In genomic region chr15:100754805-100755497, GRCm38 (mm10) we compare ENCODE assay signal across 7 mouse cellular contexts. TPM values are rescaled to one million over a fixed set of nuclear protein-coding genes. Genes with fewer than 3 reads are reported as not detected.
DNase-seq lines count a peak whose midpoint lies in the region; ATAC-seq and TF ChIP-seq lines count a peak whose summit lies in the region.

No protein-coding gene starts in this region.

- no peak overlapping the region for H3K27ac ChIP-seq in embryonic facial prominence, embryonic 13.5 days
- peak overlapping the region; percentile 54; the same call in 1 of the 2 replicates for H3K27ac ChIP-seq in lung, embryonic 15.5 days
- peak overlapping the region; percentile 64 for H3K27ac ChIP-seq in spleen, adult 2 months (ENCODE audit: insufficient read depth, low read length)

- H3K27me3 ChIP-seq in embryonic facial prominence, embryonic 13.5 days = no peaks in the 10 kb centered on the region; the same call in 1 of the 2 replicates
- H3K27me3 ChIP-seq in lung, embryonic 15.5 days = peaks cover 38% of the 10 kb centered on the region
- H3K27me3 ChIP-seq in spleen, adult 2 months (ENCODE audit: control insufficient read depth, insufficient read depth, low read length) = no peaks in the 10 kb centered on the region

- H3K9ac ChIP-seq in embryonic facial prominence, embryonic 13.5 days = no peak overlapping the region; the same call in 1 of the 2 replicates
- no peak overlapping the region for H3K9ac ChIP-seq in lung, embryonic 15.5 days

- peak; percentile 72 for DNase-seq in A20 (ENCODE audit: low read depth, low spot score)
- DNase-seq in induced T-regulatory cell, adult 2 months (ENCODE audit: low read depth) = peak; percentile 93
- peak; percentile 72 to 79 for DNase-seq in spleen, adult 2 months (ENCODE audit: low read depth in 1 of 2, low spot score in 2 of 2)
- no peak for DNase-seq in c-Kit-positive CD71-positive TER-119-positive erythroid progenitor cells, embryonic 14.5 days (ENCODE audit: low spot score)

- peak; percentile 70 for ATAC-seq in CD4-positive, CD25-positive, alpha-beta regulatory T cell, adult 4 months
- ATAC-seq in embryonic facial prominence, embryonic 13.5 days (ENCODE audit: insufficient number of reproducible peaks, insufficient read depth, low FRiP score, low TSS enrichment, low read depth) = no peak
- no peak for ATAC-seq in lung, embryonic 15.5 days (ENCODE audit: borderline replicate concordance, extremely low read depth, low FRiP score, low TSS enrichment)

- no peaks in the 10 kb centered on the region for H3K36me3 ChIP-seq in embryonic facial prominence, embryonic 13.5 days
- no peaks in the 10 kb centered on the region for H3K36me3 ChIP-seq in lung, embryonic 15.5 days
- no peaks in the 10 kb centered on the region for H3K36me3 ChIP-seq in spleen, adult 2 months (ENCODE audit: control insufficient read depth, insufficient read depth, low read length)

- TF ChIP-seq POLR2A in spleen, adult 2 months (IDR thresholded peaks at IDR 0.05; ENCODE audit: low read depth, low read length) = no peak

- TF ChIP-seq CTCF in spleen, adult 2 months (IDR thresholded peaks at IDR 0.05; ENCODE audit: extremely low read depth, insufficient read depth, insufficient read length, insufficient replicate concordance) = peak; percentile 82; the same call in 1 of the 2 replicates

- no peak overlapping the region for H3K4me3 ChIP-seq in embryonic facial prominence, embryonic 13.5 days
- no peak overlapping the region for H3K4me3 ChIP-seq in lung, embryonic 15.5 days
- H3K4me3 ChIP-seq in spleen, adult 2 months (ENCODE audit: extremely low read depth, insufficient read depth, insufficient read length) = no peak overlapping the region

- peak overlapping the region; percentile 14; the same call in 1 of the 2 replicates for H3K4me2 ChIP-seq in embryonic facial prominence, embryonic 13.5 days
- peak overlapping the region; percentile 32 for H3K4me2 ChIP-seq in lung, embryonic 15.5 days

- H3K9me3 ChIP-seq in embryonic facial prominence, embryonic 13.5 days = no peaks in the 10 kb centered on the region
- H3K9me3 ChIP-seq in lung, embryonic 15.5 days = no peaks in the 10 kb centered on the region

- H3K4me1 ChIP-seq in embryonic facial prominence, embryonic 13.5 days = peaks cover 15% of the 10 kb centered on the region
- H3K4me1 ChIP-seq in lung, embryonic 15.5 days = peaks cover 4% of the 10 kb centered on the region; the same call in 1 of the 2 replicates
- H3K4me1 ChIP-seq in spleen, adult 2 months (ENCODE audit: control insufficient read depth, insufficient read depth, insufficient read length) = peaks cover 7% of the 10 kb centered on the region; the same call in 1 of the 2 replicates

- WGBS in embryonic facial prominence, embryonic 13.5 days = 8% methylated on average over 11 of the region's 11 CpGs
- 7% methylated on average over 11 of the region's 11 CpGs for WGBS in lung, embryonic 15.5 days
- 3% methylated on average over 11 of the region's 11 CpGs for WGBS in spleen, adult 2 months

RNA-seq across cellular contexts. Expression of gene Slc4a8, which starts 6.6 kb away (rescaled TPM):
- 1 to 10 TPM; 5.7 to 7.7 TPM for polyA plus RNA-seq in CD4-positive, CD25-positive, alpha-beta regulatory T cell, adult 4 months (2017; shearing (Covaris generic))
- polyA plus RNA-seq in embryonic facial prominence, embryonic 13.5 days (2015; fragmentation: Nextera tagmentation; extraction: Ambion mirVana) = 5.0 and 6.3 TPM in 2 replicates
- polyA plus RNA-seq in lung, embryonic 15.5 days (2015; fragmentation: Nextera tagmentation; extraction: Ambion mirVana) = 2.0 and 2.1 TPM in 2 replicates
- 11.0 and 13.9 TPM in 2 replicates for polyA plus RNA-seq in spleen, adult 2 months (2012; rRNA removed)

RNA-seq across cellular contexts. Expression of gene Galnt6, which starts 25.8 kb away (rescaled TPM):
- 100 to 1,000 TPM in 1 of 2 experiments, 10 to 100 TPM in 1; 63.9 to 105 TPM for polyA plus RNA-seq in CD4-positive, CD25-positive, alpha-beta regulatory T cell, adult 4 months (2017; shearing (Covaris generic))
- 1.1 and 1.3 TPM in 2 replicates for polyA plus RNA-seq in embryonic facial prominence, embryonic 13.5 days (2015; fragmentation: Nextera tagmentation; extraction: Ambion mirVana)
- 0.53 and 0.61 TPM in 2 replicates for polyA plus RNA-seq in lung, embryonic 15.5 days (2015; fragmentation: Nextera tagmentation; extraction: Ambion mirVana)
- 13.9 and 16.1 TPM in 2 replicates for polyA plus RNA-seq in spleen, adult 2 months (2012; rRNA removed)
